Mouse (Mus musculus): ENCODE results near the gene Ifna16. TPM values are rescaled to one million over a fixed set of nuclear protein-coding genes. Genes with fewer than 3 reads are reported as not detected.

The Ifna16 gene
- polyA plus RNA-seq, 1 experiment from 2014 or later = not detected

Other genes starting within 250 kb of the Ifna16 start
- 4.2 and 4.8 TPM in 2 replicates for gene Hacd4, start 238.0 kb downstream of the Ifna16 start, polyA plus RNA-seq (2015; fragmentation: Nextera tagmentation; extraction: Ambion mirVana)
- gene Ifnb1, start 154.2 kb downstream of the Ifna16 start, polyA plus RNA-seq (2015; fragmentation: Nextera tagmentation; extraction: Ambion mirVana) = not detected in 2 replicates
- gene Ifna15, start 118.7 kb downstream of the Ifna16 start, polyA plus RNA-seq (2015; fragmentation: Nextera tagmentation; extraction: Ambion mirVana) = not detected in 2 replicates
- not detected in 2 replicates for gene Ifna14, start 105.1 kb downstream of the Ifna16 start, polyA plus RNA-seq (2015; fragmentation: Nextera tagmentation; extraction: Ambion mirVana)
- not detected in 2 replicates for gene Ifna9, start 84.5 kb downstream of the Ifna16 start, polyA plus RNA-seq (2015; fragmentation: Nextera tagmentation; extraction: Ambion mirVana)
- gene Ifna12, start 73.5 kb downstream of the Ifna16 start, polyA plus RNA-seq (2015; fragmentation: Nextera tagmentation; extraction: Ambion mirVana) = not detected in 2 replicates
- gene C87499, start 42.5 kb downstream of the Ifna16 start, polyA plus RNA-seq (2015; fragmentation: Nextera tagmentation; extraction: Ambion mirVana) = not detected in 2 replicates
- gene Ifna13, start 32.5 kb downstream of the Ifna16 start, polyA plus RNA-seq (2015; fragmentation: Nextera tagmentation; extraction: Ambion mirVana) = not detected in 2 replicates
- not detected in 2 replicates for gene Ifna2, start 7.0 kb upstream of the Ifna16 start, polyA plus RNA-seq (2015; fragmentation: Nextera tagmentation; extraction: Ambion mirVana)
- not detected in 2 replicates for gene Ifnab, start 14.4 kb upstream of the Ifna16 start, polyA plus RNA-seq (2015; fragmentation: Nextera tagmentation; extraction: Ambion mirVana)
- gene Gm26566, start 44.9 kb upstream of the Ifna16 start, polyA plus RNA-seq (2015; fragmentation: Nextera tagmentation; extraction: Ambion mirVana) = 1.3 and 1.5 TPM in 2 replicates
- gene Klhl9, start 45.5 kb upstream of the Ifna16 start, polyA plus RNA-seq (2015; fragmentation: Nextera tagmentation; extraction: Ambion mirVana) = 90.3 and 104 TPM in 2 replicates
- not detected in 2 replicates for gene Gm13271, start 77.9 kb upstream of the Ifna16 start, polyA plus RNA-seq (2015; fragmentation: Nextera tagmentation; extraction: Ambion mirVana)
- not detected in 2 replicates for gene Gm13283, start 83.2 kb upstream of the Ifna16 start, polyA plus RNA-seq (2015; fragmentation: Nextera tagmentation; extraction: Ambion mirVana)
- gene Gm13290, start 96.9 kb upstream of the Ifna16 start, polyA plus RNA-seq (2015; fragmentation: Nextera tagmentation; extraction: Ambion mirVana) = not detected in 2 replicates
- not detected in 2 replicates for gene Gm13289, start 100.0 kb upstream of the Ifna16 start, polyA plus RNA-seq (2015; fragmentation: Nextera tagmentation; extraction: Ambion mirVana)
- gene Gm13272, start 102.9 kb upstream of the Ifna16 start, polyA plus RNA-seq (2015; fragmentation: Nextera tagmentation; extraction: Ambion mirVana) = not detected in 2 replicates
- not detected in 2 replicates for gene Ifnz, start 105.2 kb upstream of the Ifna16 start, polyA plus RNA-seq (2015; fragmentation: Nextera tagmentation; extraction: Ambion mirVana)
- gene Gm13276, start 108.8 kb upstream of the Ifna16 start, polyA plus RNA-seq (2015; fragmentation: Nextera tagmentation; extraction: Ambion mirVana) = not detected in 2 replicates
- gene Gm13277, start 111.7 kb upstream of the Ifna16 start, polyA plus RNA-seq (2015; fragmentation: Nextera tagmentation; extraction: Ambion mirVana) = not detected in 2 replicates
- gene Gm13278, start 114.6 kb upstream of the Ifna16 start, polyA plus RNA-seq (2015; fragmentation: Nextera tagmentation; extraction: Ambion mirVana) = not detected in 2 replicates
- not detected in 2 replicates for gene Gm13275, start 117.6 kb upstream of the Ifna16 start, polyA plus RNA-seq (2015; fragmentation: Nextera tagmentation; extraction: Ambion mirVana)
- gene Gm13279, start 120.5 kb upstream of the Ifna16 start, polyA plus RNA-seq (2015; fragmentation: Nextera tagmentation; extraction: Ambion mirVana) = not detected in 2 replicates
- 0.21 TPM in 1 of 2 replicates, not detected in the other for gene Gm13285, start 122.7 kb upstream of the Ifna16 start, polyA plus RNA-seq (2015; fragmentation: Nextera tagmentation; extraction: Ambion mirVana)
- not detected in 2 replicates for gene Gm13287, start 126.3 kb upstream of the Ifna16 start, polyA plus RNA-seq (2015; fragmentation: Nextera tagmentation; extraction: Ambion mirVana)
- gene Gm13288, start 128.6 kb upstream of the Ifna16 start, polyA plus RNA-seq (2015; fragmentation: Nextera tagmentation; extraction: Ambion mirVana) = not detected in 2 replicates
- gene Ifna7, start 139.3 kb upstream of the Ifna16 start, polyA plus RNA-seq (2015; fragmentation: Nextera tagmentation; extraction: Ambion mirVana) = not detected in 2 replicates
- not detected in 2 replicates for gene Ifna11, start 143.0 kb upstream of the Ifna16 start, polyA plus RNA-seq (2015; fragmentation: Nextera tagmentation; extraction: Ambion mirVana)
- gene Ifna6, start 150.5 kb upstream of the Ifna16 start, polyA plus RNA-seq (2015; fragmentation: Nextera tagmentation; extraction: Ambion mirVana) = not detected in 2 replicates
- gene Ifna5, start 158.6 kb upstream of the Ifna16 start, polyA plus RNA-seq (2015; fragmentation: Nextera tagmentation; extraction: Ambion mirVana) = not detected in 2 replicates
- gene Ifna4, start 164.9 kb upstream of the Ifna16 start, polyA plus RNA-seq (2015; fragmentation: Nextera tagmentation; extraction: Ambion mirVana) = not detected in 2 replicates
- not detected in 2 replicates for gene Ifna1, start 173.2 kb upstream of the Ifna16 start, polyA plus RNA-seq (2015; fragmentation: Nextera tagmentation; extraction: Ambion mirVana)
- not detected in 2 replicates for gene Ifne, start 203.3 kb upstream of the Ifna16 start, polyA plus RNA-seq (2015; fragmentation: Nextera tagmentation; extraction: Ambion mirVana)